Comparison of ENCODE assay signal across 21 mouse cellular contexts in the genomic region with DNA sequence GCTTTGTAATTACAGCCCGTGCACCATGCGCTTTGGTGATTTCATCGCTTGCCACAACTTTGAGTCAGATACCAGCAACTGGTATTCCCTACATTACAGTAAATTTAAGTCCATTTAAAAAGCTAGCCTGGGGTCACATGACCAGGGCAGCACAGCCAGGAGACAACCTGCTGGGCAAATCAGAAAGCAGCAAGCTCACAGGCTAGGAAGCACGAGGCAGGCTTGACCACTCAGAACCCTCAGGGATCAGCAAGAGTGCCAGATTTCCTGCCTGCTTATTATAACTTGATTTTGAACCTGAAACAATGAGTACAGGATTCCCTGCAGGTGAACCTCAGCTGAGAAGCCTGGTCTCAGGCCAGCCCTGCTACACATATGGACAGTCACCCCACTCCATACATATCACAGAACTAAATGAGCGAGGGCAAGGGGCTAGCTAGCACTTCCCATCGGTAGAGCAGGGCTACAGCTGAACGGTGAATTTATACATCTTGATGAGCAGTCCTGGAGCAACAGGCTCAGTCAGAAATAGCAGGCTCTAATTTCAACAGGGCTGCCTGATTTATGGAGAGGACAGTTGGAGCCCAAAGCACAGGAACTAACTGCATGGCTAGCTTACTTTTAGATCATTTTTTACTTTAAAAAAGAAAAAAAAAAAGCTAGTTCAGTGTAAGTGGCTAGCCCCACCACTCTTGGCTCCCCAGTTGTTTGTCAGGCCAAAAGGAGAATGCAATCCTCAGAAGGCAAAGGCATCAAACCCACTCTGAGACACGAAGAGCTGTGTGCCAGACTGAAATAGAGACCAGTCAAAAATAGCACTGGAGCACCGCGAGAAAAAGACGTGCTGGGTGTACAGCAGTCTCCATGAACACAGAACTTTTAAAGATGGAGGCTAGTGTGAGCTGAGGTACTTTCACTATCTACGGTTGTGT. TPM values are rescaled to one million over a fixed set of nuclear protein-coding genes. Genes with fewer than 3 reads are reported as not detected.
DNase-seq lines count a peak whose midpoint lies in the region; ATAC-seq and TF ChIP-seq lines count a peak whose summit lies in the region.
"Had no signal": no experiment of that assay in that cellular context is flagged by ENCODE, and none has a peak within 500 bp of the region (broad histone marks: within the 10 kb centered on the region; RNA-seq: fewer than 3 reads in every experiment).

No protein-coding gene starts in this region.

- peaks cover 2% of the 10 kb centered on the region for H3K36me3 ChIP-seq in heart, adult 2 months (ENCODE audit: control insufficient read depth, insufficient read depth, low read length)
- no peaks in the 10 kb centered on the region for H3K36me3 ChIP-seq in kidney, embryonic 15.5 days

- no peak for TF ChIP-seq POLR2A in heart, adult 2 months (IDR thresholded peaks at IDR 0.05; ENCODE audit: insufficient read depth, low read depth, low read length)

- ATAC-seq in kidney, embryonic 15.5 days (replicated peaks; ENCODE audit: low FRiP score): no peak; the same call in 1 of the 2 replicates
- ATAC-seq: CD4-positive, CD25-positive, alpha-beta regulatory T cell, adult 4 months; forebrain, postnatal 0 days; intestine, postnatal 0 days; lung, postnatal 0 days had no signal

- intact Hi-C loops in heart, adult 2 months (cut with DNase I): no loop called here

- H3K9ac ChIP-seq in heart, adult 2 months (ENCODE audit: low read depth, low read length): no peak overlapping the region
- H3K9ac ChIP-seq in kidney, embryonic 15.5 days: no peak overlapping the region
- H3K9ac ChIP-seq: forebrain, postnatal 0 days; hindbrain, embryonic 14.5 days; liver, embryonic 14.5 days; stomach, embryonic 15.5 days had no signal

- WGBS in heart, adult 2 months: 58% methylated on average over 12 of the region's 12 CpGs
- 33% methylated on average over 12 of the region's 12 CpGs for WGBS in kidney, embryonic 15.5 days

- no peak overlapping the region for H3K4me3 ChIP-seq in heart, adult 2 months
- no peak overlapping the region for H3K4me3 ChIP-seq in kidney, embryonic 15.5 days (replicated peaks)
- H3K4me3 ChIP-seq: megakaryocyte, embryonic 14.5 days; stomach, embryonic 15.5 days had no signal

- no peaks in the 10 kb centered on the region for H3K79me2 ChIP-seq in heart, adult 2 months (replicated peaks; ENCODE audit: control insufficient read depth, insufficient read depth, low read length)

- H3K27me3 ChIP-seq in heart, adult 2 months (ENCODE audit: control insufficient read depth, insufficient read depth, low read length): no peaks in the 10 kb centered on the region
- no peaks in the 10 kb centered on the region for H3K27me3 ChIP-seq in kidney, embryonic 15.5 days
- H3K27me3 ChIP-seq: stomach, embryonic 15.5 days had no signal

- DNase-seq in heart, adult 2 months: no peak
- DNase-seq in heart, adult 9 months (ENCODE audit: low spot score in 2 of 2): no peak
- no peak for DNase-seq in kidney, postnatal 10 days
- peak; percentile 48 for DNase-seq in gastrocnemius, postnatal 25 days
- peak; percentile 73 for DNase-seq in skeletal muscle tissue, adult 2 months (ENCODE audit: low read depth, low spot score)
- DNase-seq in adrenal gland, adult 8-10 months: no peak
- no peak for DNase-seq in layer of hippocampus, adult 8-10 months (ENCODE audit: low spot score in 2 of 2)
- DNase-seq: adrenal gland, postnatal 14 days; cerebellum, adult 9-10 months; forebrain, postnatal 0 days; layer of hippocampus, adult 9-11 months; right cerebral cortex, postnatal 4 days; thymus, postnatal 36 days had no signal

- H3K9me3 ChIP-seq in kidney, embryonic 15.5 days (replicated peaks): no peaks in the 10 kb centered on the region
- H3K9me3 ChIP-seq: megakaryocyte, embryonic 14.5 days; stomach, embryonic 15.5 days had no signal

- TF ChIP-seq CTCF in heart, adult 2 months (IDR thresholded peaks at IDR 0.05): no peak

- no peak for TF ChIP-seq EP300 in heart, adult 2 months (IDR thresholded peaks at IDR 0.05; ENCODE audit: insufficient read depth, low read depth, low read length)

- H3K4me2 ChIP-seq in kidney, embryonic 15.5 days: peak overlapping the region; percentile 34
- H3K4me2 ChIP-seq: hindbrain, embryonic 14.5 days; stomach, embryonic 15.5 days had no signal

- H3K27ac ChIP-seq in heart, adult 2 months: peak overlapping the region; percentile 17; the same call in 1 of the 2 replicates
- H3K27ac ChIP-seq in kidney, embryonic 15.5 days: peak overlapping the region; percentile 79
- H3K27ac ChIP-seq: hindbrain, embryonic 14.5 days; liver, embryonic 14.5 days; stomach, embryonic 15.5 days had no signal

- H3K4me1 ChIP-seq in heart, adult 2 months (ENCODE audit: control insufficient read depth, insufficient read depth, low read length): peaks cover 9% of the 10 kb centered on the region
- peaks cover 74% of the 10 kb centered on the region for H3K4me1 ChIP-seq in kidney, embryonic 15.5 days
- H3K4me1 ChIP-seq: megakaryocyte, embryonic 14.5 days had no signal

RNA-seq across cellular contexts. Expression of a gene that starts 42.5 kb away (rescaled TPM):
- total RNA-seq in heart, adult 2 months (2021): 10 to 100 TPM; 30.4 to 32.7 TPM
- 23.3 and 35.5 TPM in 2 replicates for polyA plus RNA-seq in heart, adult 2 months (2012; rRNA removed)
- polyA plus RNA-seq in kidney, embryonic 15.5 days (2015; fragmentation: Nextera tagmentation; extraction: Ambion mirVana): 7.3 and 8.1 TPM in 2 replicates
- 10 to 100 TPM; 35.9 to 38.8 TPM for total RNA-seq in gastrocnemius, postnatal 25 days (2021)
- total RNA-seq in adrenal gland, adult 8-10 months (2022): 10 to 100 TPM in 1 of 4 experiments, 1 to 10 TPM in 3; 8.2 to 14.0 (median 9.0) TPM
- total RNA-seq in layer of hippocampus, adult 8-10 months (2022): 10 to 100 TPM; 25.4 to 44.9 (median 33.5) TPM

Comparison
In these comparisons a context has a peak if more than half of its experiments do, and no peak if none do; other contexts are left out.
1. DNase-seq: peak in gastrocnemius, postnatal 25 days (single experiment) and skeletal muscle tissue, adult 2 months (single experiment); none in heart, adult 2 months (0 of 2), heart, adult 9 months (0 of 2), kidney, postnatal 10 days (single experiment), adrenal gland, adult 8-10 months (single experiment) and layer of hippocampus, adult 8-10 months (0 of 2).